Mouse (Mus musculus) monocyte, adult 5-6 weeks (primary cell): ENCODE measurements around the gene C1s1. TPM values are rescaled to one million over a fixed set of nuclear protein-coding genes. Genes with fewer than 3 reads are reported as not detected.
"Not testable (repeated sequence)": the region's sequence is repeated elsewhere in the genome, so short reads cannot be mapped to it uniquely, and the experiment has no call there.

Source experiments
- ATAC-seq: fragments of 153-309, 156-312 bp; replicated peaks from 2 replicates; pipeline ENCODE4 v1.8.0; 2017; ENCODE audit warnings: mild to moderate bottlenecking; ENCODE audit not compliant: low TSS enrichment, insufficient number of reproducible peaks, severe bottlenecking, poor library complexity, low FRiP score
- total RNA-seq: library from RNA; stranded (forward); fragments of 200-1000, 200-491, 200-594 nt; gene quantifications from 3 replicates; pipeline ENCODE4 v1.2.3, GENCODE M21; 2017

C1s1 gene
- total RNA-seq, 1 experiment from 2014 or later: not detected

DNA sequence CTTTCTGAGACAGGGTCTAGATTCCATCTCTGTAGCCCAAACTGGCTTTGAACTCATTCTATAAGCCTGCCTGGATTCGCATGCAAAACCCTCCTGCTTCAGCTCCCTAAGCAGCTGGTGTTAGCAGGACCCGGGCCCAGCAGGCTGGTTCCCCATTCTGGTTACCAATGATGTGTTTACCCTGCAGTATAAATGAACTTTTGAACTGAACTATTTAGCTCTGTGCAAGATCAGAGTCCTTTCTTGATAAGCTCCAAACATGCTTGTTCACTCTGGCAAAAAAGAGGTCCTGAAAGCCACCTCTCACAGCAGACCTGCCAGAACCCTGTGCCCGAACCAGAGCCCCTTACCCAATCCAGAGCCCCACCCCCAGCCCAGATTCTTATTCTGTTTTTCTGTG, 14.3 kb downstream of the C1s1 start:
- ATAC-seq: no peak

DNA sequence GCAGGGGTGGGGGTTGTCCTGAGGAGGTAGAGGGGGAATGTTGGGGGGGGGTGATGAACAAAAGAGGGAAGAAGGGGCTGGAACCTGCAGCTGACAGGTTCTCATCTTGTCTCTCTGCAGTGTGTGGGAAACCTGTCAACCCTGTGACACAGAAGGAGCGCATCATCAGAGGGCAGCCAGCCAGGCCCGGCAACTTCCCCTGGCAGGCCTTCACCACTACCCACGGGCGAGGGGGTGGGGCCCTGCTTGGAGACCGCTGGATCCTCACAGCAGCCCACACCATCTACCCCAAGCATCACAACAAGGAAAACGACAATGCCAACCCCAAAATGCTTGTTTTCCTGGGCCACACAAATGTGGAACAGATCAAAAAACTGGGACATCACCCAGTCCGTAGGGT, 20.1 kb downstream of the C1s1 start:
- ATAC-seq: not testable (repeated sequence)

DNA sequence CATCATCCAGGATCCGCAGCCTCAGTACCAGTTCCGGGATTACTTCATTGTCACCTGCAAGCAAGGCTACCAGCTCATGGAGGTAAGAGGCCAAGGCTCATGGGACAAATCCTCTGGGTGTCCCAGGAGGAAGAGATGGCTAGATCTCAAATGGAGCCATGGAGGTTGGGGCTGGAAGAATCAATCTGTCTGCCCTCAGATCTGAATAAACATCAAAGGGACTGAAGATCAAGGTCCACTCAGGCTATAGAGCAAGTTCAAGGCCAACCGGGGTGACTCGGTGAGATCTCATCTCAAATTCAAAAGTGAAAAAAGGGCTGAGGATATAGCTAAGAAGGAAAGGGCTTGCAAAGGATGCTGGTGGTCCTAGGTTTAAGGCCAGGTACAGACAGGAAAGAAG, 24.4 kb downstream of the C1s1 start:
- not testable (repeated sequence) for ATAC-seq

DNA sequence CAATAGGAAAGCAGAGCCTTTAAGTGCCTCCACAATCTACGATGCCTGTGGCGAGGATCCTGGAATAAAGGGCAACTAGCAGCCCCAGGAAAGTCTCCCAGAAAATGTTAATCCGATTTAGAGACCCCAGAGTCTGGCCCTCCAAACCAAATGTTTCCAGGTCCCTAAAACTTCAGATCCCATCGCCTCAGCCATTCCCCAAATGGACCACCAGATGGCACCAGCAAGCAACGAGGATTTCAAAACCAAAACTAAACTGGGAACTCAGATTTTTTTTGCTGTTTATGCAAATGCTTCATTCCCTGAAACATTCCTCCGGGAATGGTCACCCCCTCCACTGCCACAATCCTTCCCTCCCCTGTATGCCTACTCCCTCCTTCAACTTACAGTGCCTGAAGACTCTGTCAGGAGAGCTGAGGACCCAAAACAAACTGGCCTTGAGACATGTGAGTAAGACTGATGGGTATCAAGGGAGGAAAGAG, 29.8 kb downstream of the C1s1 start, which contains the start of gene C1ra:
Gene C1ra, plus strand, starts transcription at position 51 of the 482 bp plus-strand sequence.
- 0 out of 2 replicates have a peak, but pooled peaks have one; percentile 37 for ATAC-seq

DNA sequence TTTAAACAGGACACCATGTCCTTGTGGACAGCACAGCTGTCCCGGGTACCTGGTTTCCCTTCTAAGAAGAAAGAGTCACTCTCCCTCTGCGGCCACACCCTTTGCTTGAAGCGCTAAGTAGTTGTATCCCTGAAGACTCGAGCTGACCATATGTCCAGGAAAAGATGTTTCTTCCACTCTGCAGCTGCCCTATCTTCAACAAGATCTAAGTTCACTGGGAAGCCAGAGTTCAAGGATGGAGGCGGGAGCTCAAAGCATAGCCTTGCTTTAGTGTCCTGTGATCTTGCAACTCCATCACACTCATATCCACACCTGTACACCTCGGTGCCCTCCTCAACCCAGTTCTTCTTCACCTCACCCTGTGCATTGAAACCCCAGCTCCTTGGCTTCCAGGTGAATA, 30.2 kb downstream of the C1s1 start:
- ATAC-seq: no peak

DNA sequence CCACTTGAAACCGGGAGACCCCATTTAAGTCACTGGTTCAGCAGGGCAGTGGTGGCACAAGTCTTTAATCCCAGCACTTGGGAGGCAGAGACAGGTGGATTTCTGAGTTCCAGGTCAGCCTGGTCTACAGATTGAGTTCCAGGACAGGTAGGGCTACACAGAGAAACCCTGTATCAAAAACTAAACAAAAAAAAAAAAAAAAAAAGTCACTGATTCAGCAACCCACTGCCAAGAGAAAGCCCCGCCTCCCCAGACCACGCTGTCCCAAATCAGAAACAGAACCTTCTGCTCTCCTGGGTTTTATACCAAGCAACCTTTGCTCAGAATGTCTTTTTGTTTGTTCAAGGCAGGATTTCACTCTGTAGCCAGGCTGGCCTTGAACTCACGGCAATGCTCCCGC, 33.0 kb downstream of the C1s1 start:
- ATAC-seq: not testable (repeated sequence)

DNA sequence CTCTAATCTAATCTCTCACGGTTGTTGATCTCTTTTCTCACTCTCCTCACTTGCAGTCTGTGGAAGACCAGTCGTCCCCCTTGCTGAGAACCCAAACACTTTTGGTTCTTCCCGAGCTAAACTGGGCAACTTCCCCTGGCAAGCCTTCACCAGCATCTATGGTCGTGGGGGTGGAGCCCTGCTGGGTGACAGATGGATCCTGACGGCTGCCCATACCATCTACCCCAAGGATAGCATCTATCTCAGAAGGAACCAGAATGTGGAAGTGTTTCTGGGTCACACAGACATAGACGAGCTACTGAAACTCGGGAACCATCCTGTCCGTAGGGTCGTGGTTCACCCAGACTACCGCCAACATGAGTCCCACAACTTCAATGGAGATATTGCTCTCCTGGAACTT, 33.9 kb downstream of the C1s1 start:
- no peak for ATAC-seq

DNA sequence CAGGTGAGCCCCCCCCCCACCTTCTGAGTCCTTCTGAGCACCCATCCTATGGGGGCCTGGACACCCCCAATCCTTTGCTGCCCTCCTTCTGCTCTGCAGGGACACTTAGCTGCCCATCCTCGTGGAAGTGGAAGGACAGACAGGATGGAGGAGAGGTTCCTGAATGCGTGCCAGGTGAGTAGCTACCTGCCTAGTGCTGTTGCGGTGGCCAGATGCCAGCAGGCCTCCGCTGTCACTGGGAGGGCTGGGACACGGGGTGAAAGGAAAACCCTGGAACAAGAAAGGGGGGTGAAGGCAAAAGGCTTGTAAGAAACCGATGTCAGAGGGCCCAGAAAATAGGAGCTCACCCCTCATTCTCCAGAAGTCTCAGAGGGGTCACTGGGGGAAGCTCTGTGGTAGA, 35.2 kb downstream of the C1s1 start:
- ATAC-seq: no peak

DNA sequence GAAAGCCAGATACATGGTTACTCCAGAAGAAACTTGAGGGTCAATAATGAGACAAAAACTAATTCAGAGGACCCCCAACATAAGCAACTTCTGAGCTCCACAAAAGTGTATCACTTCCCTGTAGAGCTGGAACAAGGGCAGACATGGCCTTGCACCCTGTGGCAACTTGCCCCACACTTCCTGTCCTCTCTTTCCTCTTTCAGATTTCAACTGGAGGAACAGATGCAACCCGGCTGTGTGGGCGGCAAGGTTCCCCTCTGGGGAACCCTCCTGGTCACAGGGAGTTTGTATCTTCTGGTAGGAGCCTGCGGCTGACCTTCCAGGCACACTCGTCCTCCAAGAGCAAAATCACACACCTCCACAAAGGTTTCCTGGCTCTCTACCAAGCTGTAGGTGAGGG, 37.1 kb downstream of the C1s1 start:
- ATAC-seq: peak; percentile 77

DNA sequence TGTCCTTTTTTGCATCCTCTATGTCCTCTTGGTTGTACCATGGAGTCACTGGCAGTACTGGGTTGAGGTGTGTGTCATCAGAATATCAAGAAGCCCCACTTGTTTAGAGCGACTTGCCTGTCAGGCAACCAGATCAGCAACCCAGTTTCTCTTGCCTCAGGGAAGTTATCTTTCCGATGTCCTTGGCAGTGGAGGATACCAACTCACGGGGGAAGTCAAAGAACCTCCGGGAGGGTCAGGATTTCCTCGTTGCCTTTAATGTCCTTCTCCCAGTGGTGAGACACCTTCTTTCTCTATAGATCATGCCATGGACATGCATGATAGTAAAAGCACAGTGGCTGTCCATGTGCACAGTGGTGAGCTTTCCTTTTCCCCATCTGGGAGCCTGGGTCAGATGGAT, 40.1 kb downstream of the C1s1 start:
- ATAC-seq: no peak

DNA sequence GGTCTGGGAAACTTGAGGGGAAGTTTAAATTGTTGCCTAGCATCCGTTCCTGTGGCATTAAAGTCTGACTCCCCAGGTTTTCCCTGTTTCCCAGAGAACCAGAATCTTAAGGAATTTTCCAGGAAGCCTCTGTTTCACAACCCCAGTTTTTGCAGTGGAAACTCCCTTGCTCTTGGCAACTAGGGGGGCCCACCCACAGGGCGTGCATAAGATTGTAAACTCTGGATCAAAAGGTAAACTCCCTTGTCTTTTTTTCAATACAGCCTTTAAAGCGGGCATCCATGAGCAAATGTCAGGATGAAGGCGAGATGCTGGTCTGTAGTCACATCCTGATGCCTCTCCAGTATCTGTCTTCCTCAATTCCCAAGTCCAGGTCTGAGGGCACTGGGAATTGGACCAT, 40.7 kb downstream of the C1s1 start:
- ATAC-seq: no peak

DNA sequence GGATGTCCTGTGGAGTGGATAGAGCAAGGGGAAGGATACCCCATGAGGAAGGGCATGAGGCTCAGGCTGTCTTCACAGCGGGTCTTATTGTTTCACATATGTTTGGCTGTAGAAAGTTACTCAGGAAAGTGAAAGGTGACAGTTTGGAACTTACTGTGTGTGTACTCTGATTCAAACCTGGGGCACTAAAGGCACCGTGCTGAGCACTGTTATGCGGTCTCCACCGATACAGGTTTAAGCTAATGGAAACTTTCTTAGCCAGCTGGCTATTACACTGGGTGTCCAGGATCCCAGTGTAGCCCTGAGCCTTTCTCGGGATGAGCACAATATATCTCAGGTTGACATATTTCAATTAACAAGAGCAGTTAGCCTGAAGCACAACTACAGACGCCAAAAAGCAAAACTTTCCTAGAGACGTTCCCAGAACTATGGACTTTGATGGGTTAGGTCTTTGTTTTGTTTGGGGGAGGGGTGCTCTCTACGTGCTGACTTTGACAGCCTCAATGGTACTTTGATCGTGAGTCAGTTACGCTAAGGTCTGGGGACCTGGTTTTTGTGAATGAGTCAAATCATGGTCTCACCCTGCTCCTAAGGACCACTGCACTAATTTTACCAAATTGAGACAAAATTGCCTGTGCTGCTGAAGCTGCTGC, 42.1 kb downstream of the C1s1 start:
- no peak for ATAC-seq

DNA sequence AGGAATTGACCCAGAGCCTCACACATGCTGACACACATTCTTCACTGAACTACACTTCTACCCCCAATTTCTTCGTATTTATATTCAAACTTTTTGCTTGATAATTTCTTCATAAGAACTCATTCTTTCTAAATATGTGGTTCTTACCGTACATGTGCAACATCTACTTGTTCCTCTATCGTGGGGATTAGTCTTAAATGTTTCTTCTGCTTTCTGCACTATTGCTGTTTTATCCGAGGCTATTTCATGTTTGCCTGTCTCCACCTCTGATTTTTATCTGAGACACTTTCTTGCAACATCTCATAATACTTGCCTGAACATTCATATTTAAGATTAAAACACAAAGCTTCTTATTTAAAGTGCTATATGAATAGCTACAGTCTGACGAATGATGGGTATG, 46.1 kb downstream of the C1s1 start:
- peak; percentile 69 for ATAC-seq

DNA sequence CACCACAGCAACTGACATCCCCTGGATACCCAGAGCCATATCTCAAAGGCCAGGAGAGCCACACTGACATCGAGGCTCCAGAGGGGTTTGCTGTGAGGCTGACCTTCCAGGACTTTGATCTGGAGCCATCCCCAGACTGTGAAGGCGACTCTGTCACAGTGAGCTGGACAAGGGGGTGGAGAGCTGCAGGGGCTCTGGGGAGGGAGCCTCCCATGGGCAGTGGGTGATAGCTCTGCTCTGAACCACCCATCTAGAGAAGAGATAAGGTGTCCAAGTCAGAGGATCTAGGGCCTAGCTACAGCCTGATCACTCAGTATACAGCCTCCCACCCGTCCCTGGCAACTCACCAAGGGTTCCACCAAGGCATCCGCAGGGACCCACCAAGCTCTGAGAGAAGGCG, 48.3 kb downstream of the C1s1 start:
- no peak for ATAC-seq

DNA sequence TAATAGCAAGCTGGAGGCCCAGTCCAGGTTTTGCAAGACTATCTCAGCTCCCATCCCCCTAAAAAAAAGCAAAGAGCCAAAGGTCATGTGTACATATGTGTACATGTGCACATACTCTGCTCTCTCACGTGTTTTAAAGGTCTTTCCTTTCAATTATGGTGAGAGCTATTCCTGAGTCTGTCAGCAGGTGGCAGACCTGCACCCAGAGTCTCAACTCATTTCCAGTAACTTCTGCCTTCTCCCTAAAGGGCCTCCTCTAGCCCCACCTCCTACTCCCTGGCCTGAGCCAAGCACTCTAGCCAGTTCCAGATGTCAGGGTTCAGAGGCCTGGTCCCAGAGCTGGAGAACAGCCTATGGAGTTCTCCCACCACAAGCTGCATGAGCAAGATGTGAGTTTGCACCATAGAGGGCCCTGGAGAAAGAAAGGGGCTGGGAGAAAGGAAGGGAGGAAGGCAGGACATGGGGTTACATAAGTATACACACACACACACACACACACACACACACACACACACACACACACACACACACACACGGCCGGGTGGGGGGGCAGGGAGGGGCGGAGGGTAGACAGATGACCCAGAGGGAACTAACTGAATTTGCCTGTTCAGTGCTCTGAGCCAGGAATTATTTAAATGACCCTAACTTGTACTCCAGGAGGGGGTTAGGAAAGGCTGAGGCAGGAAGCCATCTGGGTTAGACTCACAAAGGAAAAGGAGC, 49.2 kb downstream of the C1s1 start, which contains the start of gene C1rl:
Gene C1rl, plus strand, starts transcription at position 272 of the 720 bp plus-strand sequence.
- ATAC-seq: peak; percentile 78

DNA sequence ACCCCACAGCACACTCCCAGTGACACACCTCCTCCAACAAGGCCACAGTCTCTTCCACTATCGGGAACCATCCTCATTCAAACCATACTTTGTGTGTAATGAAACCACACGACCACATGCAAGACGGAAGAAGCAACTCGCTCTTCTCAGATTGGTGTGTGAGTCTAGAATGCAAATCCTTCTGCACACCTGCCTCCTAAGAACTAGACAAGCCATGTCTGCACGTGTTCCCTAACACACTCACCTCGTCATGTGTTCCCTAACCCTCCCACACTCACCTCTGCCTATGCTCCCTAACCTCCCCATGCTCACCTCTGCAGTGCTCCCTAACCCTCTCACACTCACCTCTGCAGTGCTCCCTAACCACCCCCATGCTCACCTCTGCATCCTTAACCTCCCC, 50.7 kb downstream of the C1s1 start:
- ATAC-seq: no peak

DNA sequence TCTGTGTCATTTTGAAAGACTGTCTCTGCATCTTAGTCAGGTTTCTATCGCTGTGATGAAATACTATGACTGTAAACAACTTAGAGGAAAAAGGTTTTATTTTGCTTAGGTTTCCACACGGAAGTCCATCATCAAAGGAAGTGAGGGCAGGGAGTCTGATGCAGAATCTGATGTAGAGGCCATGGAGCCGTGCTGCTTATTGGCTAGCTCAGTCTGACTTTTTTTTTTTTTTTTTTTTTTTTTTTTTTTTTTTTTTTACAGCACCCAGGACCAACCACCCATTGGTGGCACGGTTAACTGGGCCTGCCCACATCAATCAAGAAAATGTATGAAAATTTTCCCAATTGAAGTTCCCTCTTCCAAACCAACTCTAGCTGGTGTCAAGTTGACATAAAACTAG, 53.2 kb downstream of the C1s1 start:
- ATAC-seq: no peak

DNA sequence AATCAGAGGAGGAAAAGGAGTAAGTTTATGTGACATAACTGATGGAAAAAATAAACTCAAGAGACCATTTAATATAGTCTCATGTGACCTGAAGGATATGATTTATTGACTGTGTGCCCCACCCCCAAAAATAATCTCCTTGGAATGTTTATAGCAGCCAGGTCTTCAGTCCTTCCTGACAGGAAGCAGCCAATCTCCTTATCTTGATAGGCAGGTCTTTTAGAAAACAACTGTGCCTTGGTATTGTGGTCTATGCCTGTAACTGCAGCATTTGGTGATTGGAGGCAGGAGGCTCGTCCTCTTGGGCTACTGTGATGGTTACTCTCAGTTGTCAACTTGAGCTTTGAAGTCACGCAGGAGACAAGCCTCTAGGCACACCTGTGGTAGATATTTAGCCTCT, 54.6 kb downstream of the C1s1 start:
- ATAC-seq: no peak

DNA sequence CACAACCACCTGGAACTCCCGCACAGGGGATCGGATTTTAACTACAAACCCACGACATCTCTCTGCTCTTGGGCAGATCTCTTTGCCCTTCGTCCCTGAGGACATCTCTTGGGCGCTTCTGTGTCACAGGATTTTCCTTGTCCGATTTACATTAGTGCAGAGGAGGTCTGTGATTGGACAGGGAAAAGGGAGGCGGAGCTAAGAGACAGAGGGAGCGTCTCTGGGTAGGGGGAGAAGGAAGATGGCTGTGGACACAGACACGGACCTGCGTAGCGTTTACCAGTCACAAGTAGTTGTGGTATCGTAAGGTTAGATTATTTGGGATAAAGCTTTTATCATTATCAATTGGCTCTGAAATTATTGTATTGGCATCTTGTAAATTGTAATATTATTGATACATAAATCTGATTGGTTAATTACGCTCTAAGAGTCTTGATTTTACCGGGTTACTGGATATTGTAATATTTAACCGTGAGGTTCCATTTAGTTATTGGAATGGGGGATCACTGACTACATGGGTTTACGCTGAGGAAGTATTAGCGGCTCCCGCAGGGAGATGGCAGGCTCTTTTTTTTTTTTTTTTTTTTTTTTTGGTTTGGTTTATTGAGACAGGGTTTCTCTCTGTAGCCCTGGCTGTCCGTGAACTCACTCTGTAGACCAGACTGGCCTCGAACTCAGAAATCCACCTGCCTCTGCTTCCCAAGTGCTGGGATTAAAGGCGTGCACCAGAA, 56.6 kb downstream of the C1s1 start:
- ATAC-seq: no peak

DNA sequence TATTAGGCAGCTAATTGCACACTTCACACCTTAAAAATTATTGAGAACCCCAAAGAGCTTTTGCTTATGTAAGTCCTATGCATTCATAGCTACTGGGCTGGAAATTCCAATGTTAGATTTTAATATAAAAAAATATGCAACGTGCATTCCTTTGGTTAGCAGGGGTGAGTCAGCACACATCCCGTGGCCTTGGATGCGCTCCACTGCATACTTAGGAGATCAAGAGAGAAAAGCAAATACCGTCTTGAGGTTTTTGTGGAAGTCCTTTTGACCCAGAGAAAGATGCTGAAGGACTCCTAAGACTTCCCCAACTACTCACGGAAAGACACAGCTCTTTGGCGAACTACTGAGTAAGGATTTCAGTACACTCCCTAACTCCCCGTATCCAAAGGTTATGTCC, 57.3 kb downstream of the C1s1 start:
- ATAC-seq: no peak
